Mouse (Mus musculus) intestine, embryonic 16.5 days (tissue): Measurements from ENCODE around the gene Tmem62. TPM values are rescaled to one million over a fixed set of nuclear protein-coding genes. Genes with fewer than 3 reads are reported as not detected.
A peak's percentile ranks its signal among the peaks of the same experiment; 100 is the strongest.

ENCODE experiments used
- ATAC-seq: fragments of 200-750 bp; cut with Nextera tagmentation; 2 replicates; pipeline ENCODE4 v1.8.0; 2017; ENCODE audit warnings: moderate TSS enrichment, moderate library complexity
- H3K27ac ChIP-seq: fragments of 300-500 bp; sonication (generic); 2 replicates; pipeline ENCODE4 v1.5.1; 2014; ENCODE audit warnings: mild to moderate bottlenecking, low read length
- H3K27me3 ChIP-seq: fragments of 300-500 bp; sonication (generic); replicated peaks from 2 replicates; pipeline ENCODE4 v1.6.1; 2014; ENCODE audit warnings: low read length, control low read depth, mixed read lengths; ENCODE audit not compliant: control insufficient read depth, insufficient read depth
- H3K36me3 ChIP-seq: fragments of 300-500 bp; sonication (generic); 2 replicates; pipeline ENCODE4 v1.6.1; 2014; ENCODE audit warnings: low read length, control low read depth; ENCODE audit not compliant: control insufficient read depth, insufficient read depth
- H3K4me1 ChIP-seq: fragments of 300-500 bp; sonication (generic); 2 replicates; pipeline ENCODE4 v1.6.1; 2014; ENCODE audit warnings: low read length, control low read depth, mixed read lengths; ENCODE audit not compliant: control insufficient read depth, insufficient read depth
- H3K4me2 ChIP-seq: fragments of 300-500 bp; sonication (generic); 2 replicates; pipeline ENCODE4 v1.6.1; 2014; ENCODE audit warnings: low read depth, low read length, control low read depth
- H3K4me3 ChIP-seq: fragments of 300-500 bp; sonication (generic); 2 replicates; pipeline ENCODE4 v1.5.1; 2014; ENCODE audit warnings: mild to moderate bottlenecking, low read length
- H3K9ac ChIP-seq: fragments of 300-500 bp; sonication (generic); 2 replicates; pipeline ENCODE4 v1.6.1; 2014; ENCODE audit warnings: low read depth, low read length
- H3K9me3 ChIP-seq: fragments of 300-500 bp; sonication (generic); 2 replicates; pipeline ENCODE4 v1.6.1; 2016; ENCODE audit warnings: low read length, control low read depth; ENCODE audit not compliant: control insufficient read depth
- WGBS: fragments of 180-500 bp; shearing (Covaris S2); extraction: QIAGEN DNeasy Blood & Tissue Kit; methylation state at CpG from one replicate; pipeline ENCODE4 v1.1.7; 2014; 5-methylcytosine and 5-hydroxymethylcytosine counted together
- polyA plus RNA-seq: library from polyadenylated mRNA; unstranded; fragments of >200 nt; fragmentation: Nextera tagmentation; extraction: Ambion mirVana; gene quantifications from 2 replicates; pipeline ENCODE4 v1.2.1, GENCODE M21; 2015

Gene Tmem62
- polyA plus RNA-seq, 1 experiment from 2014 or later: 4.3 TPM

- WGBS: under 1% methylated on average over 33 of the region's 34 CpGs
- ATAC-seq: peak; percentile 99
- H3K9ac ChIP-seq: peak within 1 kb of the TSS; percentile 76
- no peaks in the 10 kb centered on the region for H3K36me3 ChIP-seq
- H3K4me2 ChIP-seq: peak within 1 kb of the TSS; percentile 83
- no peak within 1 kb of the TSS for H3K27ac ChIP-seq
- no peaks in the 10 kb centered on the region for H3K4me1 ChIP-seq
- no peaks in the 10 kb centered on the region for H3K27me3 ChIP-seq
- peak within 1 kb of the TSS; percentile 75 for H3K4me3 ChIP-seq
- no peaks in the 10 kb centered on the region for H3K9me3 ChIP-seq
These were observed 31.3 kb downstream of the Tmem62 start, which contains the start of gene Ccndbp1 for GRCm38 (mm10) chr2:121007925-121008663. Ccndbp1 (plus strand) TSS chr2:121008403.

GRCm38 (mm10) chr2:121008664-121009007 lies 31.8 kb downstream of the Tmem62 start:
- under 1% methylated on average over 12 of the region's 12 CpGs for WGBS
- Histone ChIP-seq H3K9ac (peak overlapping the region; percentile 76), H3K4me3 (peak overlapping the region; percentile 75), H3K9me3 (no peaks in the 10 kb centered on the region), H3K27me3 (no peaks in the 10 kb centered on the region), H3K4me1 (no peaks in the 10 kb centered on the region), H3K36me3 (no peaks in the 10 kb centered on the region), H3K4me2 (peak overlapping the region; percentile 83), H3K27ac (no peak overlapping the region)
- peak; percentile 22; the same call in 1 of the 2 replicates for ATAC-seq

GRCm38 (mm10) chr2:121009071-121009677 lies 32.4 kb downstream of the Tmem62 start:
- ATAC-seq: no peak
- Histone ChIP-seq H3K4me2 (peak overlapping the region; percentile 83), H3K36me3 (no peaks in the 10 kb centered on the region), H3K27me3 (no peaks in the 10 kb centered on the region), H3K4me3 (peak overlapping the region; percentile 75), H3K27ac (no peak overlapping the region), H3K9ac (peak overlapping the region; percentile 76), H3K4me1 (no peaks in the 10 kb centered on the region), H3K9me3 (no peaks in the 10 kb centered on the region)
- WGBS: 21% methylated on average over 5 of the region's 5 CpGs

- H3K4me1 ChIP-seq: no peaks in the 10 kb centered on the region
- H3K9ac ChIP-seq: no peak overlapping the region
- 91% methylated on average over 9 of the region's 9 CpGs for WGBS
- H3K9me3 ChIP-seq: no peaks in the 10 kb centered on the region
- H3K4me2 ChIP-seq: no peak overlapping the region
- H3K27ac ChIP-seq: no peak overlapping the region
- H3K27me3 ChIP-seq: no peaks in the 10 kb centered on the region
- 0 out of 2 replicates have a peak, but pooled peaks cover 2% of the 10 kb centered on the region for H3K36me3 ChIP-seq
- no peak overlapping the region for H3K4me3 ChIP-seq
- no peak for ATAC-seq
These were observed 35.9 kb downstream of the Tmem62 start for GRCm38 (mm10) chr2:121012676-121013075.

GRCm38 (mm10) chr2:121015507-121015906 lies 38.7 kb downstream of the Tmem62 start:
- H3K36me3 ChIP-seq: 0 out of 2 replicates have a peak, but pooled peaks cover 2% of the 10 kb centered on the region
- WGBS: 84% methylated on average over 2 of the region's 2 CpGs
- ATAC-seq: no peak

GRCm38 (mm10) chr2:121016226-121016625 lies 39.4 kb downstream of the Tmem62 start:
- WGBS: 87% methylated on average over 9 of the region's 9 CpGs
- Histone ChIP-seq H3K9ac (no peak overlapping the region), H3K36me3 (0 out of 2 replicates have a peak, but pooled peaks cover 2% of the 10 kb centered on the region), H3K4me1 (no peaks in the 10 kb centered on the region), H3K27me3 (no peaks in the 10 kb centered on the region), H3K9me3 (no peaks in the 10 kb centered on the region), H3K27ac (no peak overlapping the region), H3K4me3 (no peak overlapping the region), H3K4me2 (no peak overlapping the region)
- no peak for ATAC-seq

More at GRCm38 (mm10) chr2:121015507-121015906, 38.7 kb downstream of the Tmem62 start:
- Histone ChIP-seq H3K9me3 (no peaks in the 10 kb centered on the region), H3K27me3 (no peaks in the 10 kb centered on the region), H3K9ac (no peak overlapping the region), H3K27ac (no peak overlapping the region), H3K4me2 (no peak overlapping the region), H3K4me3 (no peak overlapping the region), H3K4me1 (no peaks in the 10 kb centered on the region)

- H3K36me3 ChIP-seq: 0 out of 2 replicates have a peak, but pooled peaks cover 2% of the 10 kb centered on the region
- H3K9me3 ChIP-seq: no peaks in the 10 kb centered on the region
- no peak overlapping the region for H3K4me2 ChIP-seq
- no peak overlapping the region for H3K4me3 ChIP-seq
- H3K4me1 ChIP-seq: no peaks in the 10 kb centered on the region
- no peak for ATAC-seq
- H3K27ac ChIP-seq: no peak overlapping the region
- WGBS: 97% methylated on average over 1 of the region's 1 CpGs
- H3K27me3 ChIP-seq: no peaks in the 10 kb centered on the region
- H3K9ac ChIP-seq: no peak overlapping the region
These were observed 40.3 kb downstream of the Tmem62 start for GRCm38 (mm10) chr2:121017151-121017550.

- Histone ChIP-seq H3K36me3 (no peaks in the 10 kb centered on the region), H3K9me3 (no peaks in the 10 kb centered on the region), H3K4me3 (no peak overlapping the region), H3K27me3 (no peaks in the 10 kb centered on the region), H3K9ac (no peak overlapping the region), H3K4me2 (no peak overlapping the region), H3K27ac (no peak overlapping the region), H3K4me1 (no peaks in the 10 kb centered on the region)
- 51% methylated on average over 5 of the region's 5 CpGs for WGBS
- ATAC-seq: peak; percentile 81
These were observed 46.1 kb downstream of the Tmem62 start for GRCm38 (mm10) chr2:121022918-121023317.

- peak; percentile 89 for ATAC-seq
- no peaks in the 10 kb centered on the region for H3K9me3 ChIP-seq
- H3K27ac ChIP-seq: no peak within 1 kb of the TSS
- no peaks in the 10 kb centered on the region for H3K36me3 ChIP-seq
- H3K4me1 ChIP-seq: no peaks in the 10 kb centered on the region
- no peak within 1 kb of the TSS for H3K4me3 ChIP-seq
- H3K27me3 ChIP-seq: no peaks in the 10 kb centered on the region
- no peak within 1 kb of the TSS for H3K4me2 ChIP-seq
- no peak within 1 kb of the TSS for H3K9ac ChIP-seq
- 51% methylated on average over 5 of the region's 5 CpGs for WGBS
These were observed 60.0 kb downstream of the Tmem62 start, which contains the start of gene Epb42 for GRCm38 (mm10) chr2:121036733-121037341. Epb42 (minus strand) TSS chr2:121037072.
